10 mouse cellular contexts compared by ENCODE assay signal in genomic region chr5:30738127-30738828, GRCm38 (mm10). TPM values are rescaled to one million over a fixed set of nuclear protein-coding genes. Genes with fewer than 3 reads are reported as not detected.
DNase-seq lines count a peak whose midpoint lies in the region; ATAC-seq and TF ChIP-seq lines count a peak whose summit lies in the region.
"Had no signal": no experiment of that assay in that cellular context is flagged by ENCODE, and none has a peak within 500 bp of the region (broad histone marks: within the 10 kb centered on the region; RNA-seq: fewer than 3 reads in every experiment).

No protein-coding gene starts in this region.

- intact Hi-C loops in gastrocnemius, adult 2 months (cut with DNase I): no loop called here

- H3K4me1 ChIP-seq in forebrain, embryonic 14.5 days (ENCODE audit: control insufficient read depth, insufficient read depth, low read length): peaks cover 42% of the 10 kb centered on the region
- peaks cover 61% of the 10 kb centered on the region for H3K4me1 ChIP-seq in midbrain, embryonic 12.5 days

- no peaks in the 10 kb centered on the region for H3K27me3 ChIP-seq in forebrain, embryonic 14.5 days (replicated peaks; ENCODE audit: control insufficient read depth, insufficient read depth, low read length)
- no peaks in the 10 kb centered on the region for H3K27me3 ChIP-seq in midbrain, embryonic 12.5 days
- H3K27me3 ChIP-seq: lung, embryonic 15.5 days had no signal

- peak overlapping the region; percentile 21; the same call in 1 of the 2 replicates for H3K9ac ChIP-seq in forebrain, embryonic 14.5 days (ENCODE audit: low read length)
- H3K9ac ChIP-seq in midbrain, embryonic 12.5 days (replicated peaks): no peak overlapping the region
- H3K9ac ChIP-seq: lung, embryonic 15.5 days had no signal

- ATAC-seq in forebrain, embryonic 14.5 days: peak; percentile 83
- ATAC-seq in midbrain, embryonic 12.5 days (ENCODE audit: low FRiP score, low read depth): peak; percentile 65; the same call in 1 of the 2 replicates

- peaks cover 33% of the 10 kb centered on the region for H3K36me3 ChIP-seq in forebrain, embryonic 14.5 days (ENCODE audit: control insufficient read depth, insufficient read depth, low read length)
- peaks cover 23% of the 10 kb centered on the region for H3K36me3 ChIP-seq in midbrain, embryonic 12.5 days
- H3K36me3 ChIP-seq: lung, embryonic 15.5 days had no signal

- H3K4me3 ChIP-seq in gastrocnemius, adult 2 months: no peak overlapping the region
- H3K4me3 ChIP-seq in forebrain, embryonic 14.5 days (ENCODE audit: low read depth, low read length): no peak overlapping the region
- H3K4me3 ChIP-seq in midbrain, embryonic 12.5 days: no peak overlapping the region
- H3K4me3 ChIP-seq: lung, embryonic 15.5 days had no signal

- no peak overlapping the region for H3K27ac ChIP-seq in gastrocnemius, adult 2 months
- peak overlapping the region; percentile 89 for H3K27ac ChIP-seq in forebrain, embryonic 14.5 days (ENCODE audit: low read depth, low read length)
- 0 out of 2 replicates have a peak overlapping the region, but pooled peaks have one; percentile 46 for H3K27ac ChIP-seq in midbrain, embryonic 12.5 days (replicated peaks)
- H3K27ac ChIP-seq: lung, embryonic 15.5 days had no signal

- H3K9me3 ChIP-seq in forebrain, embryonic 14.5 days (replicated peaks; ENCODE audit: control insufficient read depth, low read length): no peaks in the 10 kb centered on the region
- H3K9me3 ChIP-seq in midbrain, embryonic 12.5 days: no peaks in the 10 kb centered on the region
- H3K9me3 ChIP-seq: lung, embryonic 15.5 days had no signal

- DNase-seq in gastrocnemius, adult 2 months: peak; percentile 43
- DNase-seq in gastrocnemius, postnatal 10 days: no peak
- DNase-seq in MN1 (ENCODE audit: low spot score): peak; percentile 51
- peak; percentile 80 for DNase-seq in forebrain, embryonic 14.5 days (ENCODE audit: low spot score)
- no peak for DNase-seq in thymus, postnatal 10 days (ENCODE audit: low spot score in 2 of 2)
- DNase-seq in thymus, postnatal 25 days: no peak
- no peak for DNase-seq in adrenal gland, postnatal 4 days (ENCODE audit: low spot score in 2 of 2)
- DNase-seq: kidney, postnatal 10 days had no signal

- 39% methylated on average over 10 of the region's 10 CpGs for WGBS in forebrain, embryonic 14.5 days
- 48% methylated on average over 10 of the region's 10 CpGs for WGBS in midbrain, embryonic 12.5 days

- no peak for TF ChIP-seq CTCF in gastrocnemius, adult 2 months (IDR thresholded peaks at IDR 0.05)

- H3K4me2 ChIP-seq in forebrain, embryonic 14.5 days (ENCODE audit: low read length): peak overlapping the region; percentile 35
- H3K4me2 ChIP-seq in midbrain, embryonic 12.5 days (replicated peaks): no peak overlapping the region
- H3K4me2 ChIP-seq: lung, embryonic 15.5 days had no signal

RNA-seq across cellular contexts. Expression of gene Dpysl5, which starts 26.9 kb away (rescaled TPM):
- total RNA-seq in gastrocnemius, adult 2 months (2021): 1 to 10 TPM in 1 of 2 experiments, under 1 TPM in 1; 0.98 to 2.9 TPM
- total RNA-seq in gastrocnemius, postnatal 10 days (2021): 1 to 10 TPM; 2.7 to 3.2 TPM
- polyA plus RNA-seq in forebrain, embryonic 14.5 days (2014; fragmentation: Nextera tagmentation; extraction: Ambion mirVana): 152 and 207 TPM in 2 replicates
- 136 and 153 TPM in 2 replicates for polyA plus RNA-seq in midbrain, embryonic 12.5 days (2016; fragmentation: Nextera tagmentation; extraction: Ambion mirVana)
- 10 to 100 TPM; 10.8 to 16.0 TPM for total RNA-seq in adrenal gland, postnatal 4 days (2021)

Comparison
In these comparisons a context has a peak if more than half of its experiments do, and no peak if none do; other contexts are left out.
1. DNase-seq: peak in gastrocnemius, adult 2 months (single experiment), MN1 (single experiment) and forebrain, embryonic 14.5 days (single experiment); none in gastrocnemius, postnatal 10 days (single experiment), thymus, postnatal 10 days (0 of 2), thymus, postnatal 25 days (single experiment) and adrenal gland, postnatal 4 days (0 of 2).